Comparison of ENCODE assay signal across 24 mouse cellular contexts in genomic region chr9:117041291-117041992, GRCm38 (mm10).
DNase-seq lines count a peak whose midpoint lies in the region; ATAC-seq and TF ChIP-seq lines count a peak whose summit lies in the region.
"Had no signal": no experiment of that assay in that cellular context is flagged by ENCODE, and none has a peak within 500 bp of the region (broad histone marks: within the 10 kb centered on the region; RNA-seq: fewer than 3 reads in every experiment).

No protein-coding gene starts in this region.

- no peak overlapping the region for H3K9ac ChIP-seq in kidney, embryonic 16.5 days (replicated peaks; ENCODE audit: low read length)
- no peak overlapping the region for H3K9ac ChIP-seq in intestine, embryonic 16.5 days (ENCODE audit: low read depth, low read length)
- H3K9ac ChIP-seq: forebrain, embryonic 15.5 days; hindbrain, embryonic 12.5 days; midbrain, embryonic 13.5 days had no signal

- no peak overlapping the region for H3K4me3 ChIP-seq in heart, embryonic 10.5 days
- H3K4me3 ChIP-seq in kidney, embryonic 16.5 days (ENCODE audit: low read length) = no peak overlapping the region
- no peak overlapping the region for H3K4me3 ChIP-seq in intestine, embryonic 16.5 days (ENCODE audit: low read length)
- no peak overlapping the region for H3K4me3 ChIP-seq in left cerebral cortex, adult 2 months
- H3K4me3 ChIP-seq: forebrain, embryonic 15.5 days; hindbrain, embryonic 12.5 days; megakaryocyte, embryonic 14.5 days; midbrain, embryonic 13.5 days had no signal

- H3K4me1 ChIP-seq in heart, embryonic 10.5 days = peaks cover 21% of the 10 kb centered on the region
- H3K4me1 ChIP-seq in kidney, embryonic 16.5 days (ENCODE audit: insufficient read depth, low read length) = peaks cover 8% of the 10 kb centered on the region; the same call in 1 of the 2 replicates
- H3K4me1 ChIP-seq in intestine, embryonic 16.5 days (ENCODE audit: control insufficient read depth, insufficient read depth, low read length) = peaks cover 9% of the 10 kb centered on the region; the same call in 1 of the 2 replicates
- H3K4me1 ChIP-seq: hindbrain, embryonic 12.5 days; megakaryocyte, embryonic 14.5 days; midbrain, embryonic 13.5 days had no signal

- intact Hi-C loops in heart, postnatal 10 days (cut with DNase I) = no loop called here
- intact Hi-C loops in left cerebral cortex, adult 2 months (cut with DNase I) = no loop called here

- H3K27me3 ChIP-seq in heart, embryonic 10.5 days (ENCODE audit: insufficient read depth, poor library complexity, severe bottlenecking) = no peaks in the 10 kb centered on the region
- no peaks in the 10 kb centered on the region for H3K27me3 ChIP-seq in kidney, embryonic 16.5 days (ENCODE audit: insufficient read depth, low read length)
- no peaks in the 10 kb centered on the region for H3K27me3 ChIP-seq in intestine, embryonic 16.5 days (replicated peaks; ENCODE audit: control insufficient read depth, insufficient read depth, low read length)
- H3K27me3 ChIP-seq: forebrain, embryonic 15.5 days; hindbrain, embryonic 12.5 days; megakaryocyte, embryonic 14.5 days; midbrain, embryonic 13.5 days had no signal

- no peak for TF ChIP-seq CTCF in left cerebral cortex, adult 2 months (IDR thresholded peaks at IDR 0.05)

- H3K4me2 ChIP-seq in kidney, embryonic 16.5 days (replicated peaks; ENCODE audit: low read depth, low read length) = no peak overlapping the region
- no peak overlapping the region for H3K4me2 ChIP-seq in intestine, embryonic 16.5 days (ENCODE audit: low read depth, low read length)
- H3K4me2 ChIP-seq: forebrain, embryonic 15.5 days; hindbrain, embryonic 12.5 days; liver, embryonic 11.5 days; midbrain, embryonic 13.5 days had no signal

- no peak for DNase-seq in heart, embryonic 10.5 days (ENCODE audit: low spot score)
- no peak for DNase-seq in heart, postnatal 10 days
- DNase-seq in kidney, postnatal 36 days = no peak
- peak; percentile 46 for DNase-seq in yolk sac, embryonic 10.5 days (ENCODE audit: low spot score)
- DNase-seq in left cerebral cortex, adult 2 months (ENCODE audit: extremely low spot score in 1 of 2, low spot score in 2 of 2) = no peak
- DNase-seq: adrenal gland, postnatal 14 days; cerebellum, adult 8-10 months; cerebellum, postnatal 36 days; embryo, embryonic 11 days; heart, adult 11 months; kidney, adult 9 months; kidney, postnatal 4 days; layer of hippocampus, adult 9-11 months; left cerebral cortex, postnatal 4 days; lung, adult 2 months; lung, postnatal 36 days; thymus, postnatal 25 days had no signal

- H3K36me3 ChIP-seq in heart, embryonic 10.5 days = no peaks in the 10 kb centered on the region
- no peaks in the 10 kb centered on the region for H3K36me3 ChIP-seq in kidney, embryonic 16.5 days (ENCODE audit: insufficient read depth, low read length)
- no peaks in the 10 kb centered on the region for H3K36me3 ChIP-seq in intestine, embryonic 16.5 days (ENCODE audit: control insufficient read depth, insufficient read depth, low read length)
- H3K36me3 ChIP-seq: forebrain, embryonic 15.5 days; hindbrain, embryonic 12.5 days; midbrain, embryonic 13.5 days had no signal

- peak; percentile 19; the same call in 1 of the 2 replicates for ATAC-seq in kidney, embryonic 16.5 days (ENCODE audit: low FRiP score, low TSS enrichment)
- peak; percentile 70 for ATAC-seq in intestine, embryonic 16.5 days
- ATAC-seq: forebrain, embryonic 15.5 days; midbrain, embryonic 13.5 days had no signal

- peak overlapping the region; percentile 59; the same call in 1 of the 2 replicates for H3K27ac ChIP-seq in heart, embryonic 10.5 days
- no peak overlapping the region for H3K27ac ChIP-seq in kidney, embryonic 16.5 days (ENCODE audit: low read length)
- H3K27ac ChIP-seq in intestine, embryonic 16.5 days (ENCODE audit: low read length) = peak overlapping the region; percentile 55
- H3K27ac ChIP-seq in left cerebral cortex, adult 2 months = no peak overlapping the region
- H3K27ac ChIP-seq: forebrain, embryonic 15.5 days; hindbrain, embryonic 12.5 days; midbrain, embryonic 13.5 days had no signal

- H3K9me3 ChIP-seq in heart, embryonic 10.5 days = no peaks in the 10 kb centered on the region
- no peaks in the 10 kb centered on the region for H3K9me3 ChIP-seq in kidney, embryonic 16.5 days (ENCODE audit: low read length)
- H3K9me3 ChIP-seq in intestine, embryonic 16.5 days (ENCODE audit: control insufficient read depth, low read length) = no peaks in the 10 kb centered on the region
- H3K9me3 ChIP-seq: forebrain, embryonic 15.5 days; hindbrain, embryonic 12.5 days; midbrain, embryonic 13.5 days had no signal

Comparison
In these comparisons a context has a peak if more than half of its experiments do, and no peak if none do; other contexts are left out.
1. H3K27ac ChIP-seq: peak in heart, embryonic 10.5 days (single experiment) and intestine, embryonic 16.5 days (single experiment); none in kidney, embryonic 16.5 days (single experiment) and left cerebral cortex, adult 2 months (single experiment).